8 mouse cellular contexts compared by ENCODE assay signal in genomic region chr2:61402588-61403487, GRCm38 (mm10).
DNase-seq lines count a peak whose midpoint lies in the region; ATAC-seq and TF ChIP-seq lines count a peak whose summit lies in the region.

No protein-coding gene starts in this region.

- H3K36me3 ChIP-seq in kidney, embryonic 16.5 days (ENCODE audit: insufficient read depth, low read length), result no peaks in the 10 kb centered on the region
- H3K36me3 ChIP-seq in hindbrain, embryonic 11.5 days (ENCODE audit: control insufficient read depth, insufficient read depth, low read length), result no peaks in the 10 kb centered on the region
- H3K36me3 ChIP-seq in megakaryocyte, embryonic 14.5 days (replicated peaks; ENCODE audit: low read length), result no peaks in the 10 kb centered on the region

- peak overlapping the region; percentile 71 for H3K4me2 ChIP-seq in kidney, embryonic 16.5 days (replicated peaks; ENCODE audit: low read depth, low read length)
- peak overlapping the region; percentile 39 for H3K4me2 ChIP-seq in hindbrain, embryonic 11.5 days (replicated peaks; ENCODE audit: low read depth, low read length)

- no peak for TF ChIP-seq CTCF in cortical plate, adult 2 months (IDR thresholded peaks at IDR 0.05; ENCODE audit: extremely low read depth, insufficient read depth, low read length)

- no peaks in the 10 kb centered on the region for H3K27me3 ChIP-seq in kidney, embryonic 16.5 days (ENCODE audit: insufficient read depth, low read length)
- H3K27me3 ChIP-seq in hindbrain, embryonic 11.5 days (ENCODE audit: control insufficient read depth, insufficient read depth, low read length), result no peaks in the 10 kb centered on the region
- H3K27me3 ChIP-seq in megakaryocyte, embryonic 14.5 days (replicated peaks), result peaks cover 7% of the 10 kb centered on the region

- H3K4me1 ChIP-seq in kidney, embryonic 16.5 days (ENCODE audit: insufficient read depth, low read length), result peaks cover 18% of the 10 kb centered on the region
- H3K4me1 ChIP-seq in cortical plate, adult 2 months (ENCODE audit: control insufficient read depth, insufficient read depth, low read length), result peaks cover 2% of the 10 kb centered on the region; the same call in 1 of the 2 replicates
- H3K4me1 ChIP-seq in hindbrain, embryonic 11.5 days (replicated peaks; ENCODE audit: control insufficient read depth, insufficient read depth, low read length), result no peaks in the 10 kb centered on the region
- peaks cover 19% of the 10 kb centered on the region for H3K4me1 ChIP-seq in megakaryocyte, embryonic 14.5 days

- no peak for ATAC-seq in kidney, embryonic 16.5 days (ENCODE audit: low FRiP score, low TSS enrichment)
- peak; percentile 64 for ATAC-seq in hindbrain, embryonic 11.5 days (ENCODE audit: low FRiP score)

- H3K9ac ChIP-seq in kidney, embryonic 16.5 days (replicated peaks; ENCODE audit: low read length), result peak overlapping the region; percentile 47
- no peak overlapping the region; the same call in 1 of the 2 replicates for H3K9ac ChIP-seq in hindbrain, embryonic 11.5 days (ENCODE audit: low read depth, low read length)

- no peak for TF ChIP-seq POLR2A in cortical plate, adult 2 months (IDR thresholded peaks at IDR 0.05; ENCODE audit: extremely low read depth, insufficient read depth, low read length)

- peak overlapping the region; percentile 32; the same call in 1 of the 2 replicates for H3K27ac ChIP-seq in kidney, embryonic 16.5 days (ENCODE audit: low read length)
- H3K27ac ChIP-seq in cortical plate, adult 2 months (ENCODE audit: insufficient read depth, low read length), result no peak overlapping the region
- no peak overlapping the region for H3K27ac ChIP-seq in hindbrain, embryonic 11.5 days (ENCODE audit: low read depth, low read length)

- no peak for DNase-seq in kidney, postnatal 10 days
- no peak for DNase-seq in hindbrain, embryonic 11.5 days (ENCODE audit: low spot score)
- DNase-seq in urinary bladder, postnatal 4 days (ENCODE audit: low spot score in 2 of 2), result no peak
- no peak for DNase-seq in left cerebral cortex, postnatal 10 days (ENCODE audit: extremely low spot score in 1 of 2, low spot score in 2 of 2)
- no peak for DNase-seq in layer of hippocampus, postnatal 25 days (ENCODE audit: extremely low spot score in 1 of 2, low spot score in 1 of 2)

- 5% methylated on average over 15 of the region's 15 CpGs for WGBS in kidney, embryonic 16.5 days
- WGBS in hindbrain, embryonic 11.5 days, result 9% methylated on average over 15 of the region's 15 CpGs

- H3K4me3 ChIP-seq in kidney, embryonic 16.5 days (ENCODE audit: low read length), result peak overlapping the region; percentile 41
- H3K4me3 ChIP-seq in cortical plate, adult 2 months (ENCODE audit: insufficient read depth, low read length), result peak overlapping the region; percentile 27; the same call in 1 of the 2 replicates
- H3K4me3 ChIP-seq in hindbrain, embryonic 11.5 days (ENCODE audit: low read depth, low read length), result peak overlapping the region; percentile 24
- peak overlapping the region; percentile 89 for H3K4me3 ChIP-seq in megakaryocyte, embryonic 14.5 days (replicated peaks)

- intact Hi-C loops in left cerebral cortex, postnatal 10 days (cut with DNase I), result loop anchor here (5.0 kb wide), 2 partner anchors 441 to 496 kb away; partner anchors contain the start of gene Rbms1

- H3K9me3 ChIP-seq in kidney, embryonic 16.5 days (ENCODE audit: low read length), result no peaks in the 10 kb centered on the region
- H3K9me3 ChIP-seq in hindbrain, embryonic 11.5 days (ENCODE audit: control insufficient read depth, low read length), result no peaks in the 10 kb centered on the region
- no peaks in the 10 kb centered on the region for H3K9me3 ChIP-seq in megakaryocyte, embryonic 14.5 days

Comparison
In these comparisons a context has a peak if more than half of its experiments do, and no peak if none do; other contexts are left out.
1. H3K4me3 ChIP-seq: peak in every context shown above with its lines; median percentile 89 in megakaryocyte, embryonic 14.5 days; 41 in kidney, embryonic 16.5 days; 27 in cortical plate, adult 2 months; 24 in hindbrain, embryonic 11.5 days.